8 mouse cellular contexts compared by ENCODE assay signal in the genomic region with DNA sequence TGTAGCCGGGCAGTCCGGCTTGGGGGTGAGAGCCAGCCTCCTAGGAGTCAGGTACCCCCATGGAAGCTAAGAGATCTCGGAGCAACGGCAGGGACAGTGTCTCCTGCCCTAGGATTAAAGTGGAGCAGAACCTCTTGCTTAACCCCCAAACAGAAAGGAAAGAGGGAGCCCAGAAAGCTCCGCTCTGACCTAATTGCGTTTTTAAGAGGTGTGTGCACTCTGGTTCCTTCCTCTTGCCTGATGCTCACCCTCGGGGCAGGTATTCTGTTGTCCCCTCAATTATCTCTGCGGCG. TPM values are rescaled to one million over a fixed set of nuclear protein-coding genes. Genes with fewer than 3 reads are reported as not detected.
DNase-seq lines count a peak whose midpoint lies in the region; ATAC-seq and TF ChIP-seq lines count a peak whose summit lies in the region.

No protein-coding gene starts in this region.

- no peaks in the 10 kb centered on the region for H3K9me3 ChIP-seq in kidney, postnatal 0 days (replicated peaks; ENCODE audit: low read length)
- no peaks in the 10 kb centered on the region for H3K9me3 ChIP-seq in forebrain, embryonic 11.5 days (ENCODE audit: control insufficient read depth, low read length)
- no peaks in the 10 kb centered on the region for H3K9me3 ChIP-seq in intestine, embryonic 16.5 days (ENCODE audit: control insufficient read depth, low read length)
- H3K9me3 ChIP-seq in midbrain, postnatal 0 days (ENCODE audit: low read length): no peaks in the 10 kb centered on the region

- H3K27ac ChIP-seq in kidney, postnatal 0 days: no peak overlapping the region
- H3K27ac ChIP-seq in forebrain, embryonic 11.5 days (ENCODE audit: low read depth, low read length): no peak overlapping the region
- H3K27ac ChIP-seq in intestine, embryonic 16.5 days (ENCODE audit: low read length): no peak overlapping the region; the same call in 1 of the 2 replicates
- H3K27ac ChIP-seq in midbrain, postnatal 0 days (ENCODE audit: low read depth, low read length): no peak overlapping the region

- peak overlapping the region; percentile 40 for H3K4me3 ChIP-seq in kidney, postnatal 0 days (replicated peaks; ENCODE audit: low read depth, low read length)
- peak overlapping the region; percentile 41 for H3K4me3 ChIP-seq in forebrain, embryonic 11.5 days (ENCODE audit: low read depth, low read length)
- H3K4me3 ChIP-seq in intestine, embryonic 16.5 days (ENCODE audit: low read length): peak overlapping the region; percentile 57
- peak overlapping the region; percentile 38 for H3K4me3 ChIP-seq in midbrain, postnatal 0 days (ENCODE audit: low read depth, low read length)

- no peak for TF ChIP-seq CTCF in kidney, postnatal 0 days (IDR thresholded peaks at IDR 0.05; ENCODE audit: low read depth)
- TF ChIP-seq CTCF in midbrain, postnatal 0 days (IDR thresholded peaks at IDR 0.05): no peak

- 0 out of 2 replicates have a peak overlapping the region, but pooled peaks have one; percentile 36 for H3K9ac ChIP-seq in kidney, postnatal 0 days (ENCODE audit: low read depth, low read length)
- no peak overlapping the region; the same call in 1 of the 2 replicates for H3K9ac ChIP-seq in forebrain, embryonic 11.5 days (ENCODE audit: low read length)
- H3K9ac ChIP-seq in intestine, embryonic 16.5 days (ENCODE audit: low read depth, low read length): peak overlapping the region; percentile 62
- H3K9ac ChIP-seq in midbrain, postnatal 0 days (replicated peaks; ENCODE audit: low read length, poor library complexity, severe bottlenecking): 0 out of 2 replicates have a peak overlapping the region, but pooled peaks have one; percentile 42

- 22% methylated on average over 9 of the region's 9 CpGs for WGBS in kidney, postnatal 0 days
- 18% methylated on average over 9 of the region's 9 CpGs for WGBS in forebrain, embryonic 11.5 days
- 22% methylated on average over 9 of the region's 9 CpGs for WGBS in intestine, embryonic 16.5 days
- WGBS in midbrain, postnatal 0 days: 25% methylated on average over 9 of the region's 9 CpGs

- no peaks in the 10 kb centered on the region for H3K36me3 ChIP-seq in kidney, postnatal 0 days (ENCODE audit: insufficient read depth, low read length)
- no peaks in the 10 kb centered on the region for H3K36me3 ChIP-seq in forebrain, embryonic 11.5 days (ENCODE audit: control insufficient read depth, insufficient read depth, low read length)
- H3K36me3 ChIP-seq in intestine, embryonic 16.5 days (ENCODE audit: control insufficient read depth, insufficient read depth, low read length): no peaks in the 10 kb centered on the region
- no peaks in the 10 kb centered on the region for H3K36me3 ChIP-seq in midbrain, postnatal 0 days (ENCODE audit: insufficient read depth, low read length)

- ATAC-seq in kidney, postnatal 0 days (replicated peaks; ENCODE audit: low FRiP score, low read depth): no peak
- no peak for ATAC-seq in forebrain, embryonic 11.5 days (replicated peaks; ENCODE audit: low FRiP score)
- ATAC-seq in intestine, embryonic 16.5 days: no peak
- no peak for ATAC-seq in midbrain, postnatal 0 days (ENCODE audit: low FRiP score)
- no peak for ATAC-seq in cerebellum, adult (ENCODE audit: insufficient number of reproducible peaks, low FRiP score, low TSS enrichment)

- H3K4me1 ChIP-seq in kidney, postnatal 0 days (replicated peaks; ENCODE audit: insufficient read depth, low read length): peaks cover 25% of the 10 kb centered on the region; the same call in 1 of the 2 replicates
- peaks cover 15% of the 10 kb centered on the region for H3K4me1 ChIP-seq in forebrain, embryonic 11.5 days (replicated peaks; ENCODE audit: control insufficient read depth, insufficient read depth, low read length)
- H3K4me1 ChIP-seq in intestine, embryonic 16.5 days (ENCODE audit: control insufficient read depth, insufficient read depth, low read length): peaks cover 20% of the 10 kb centered on the region
- H3K4me1 ChIP-seq in midbrain, postnatal 0 days (ENCODE audit: insufficient read depth, low read length): 0 out of 2 replicates have a peak, but pooled peaks cover 3% of the 10 kb centered on the region

- peaks cover 18% of the 10 kb centered on the region; the same call in 1 of the 2 replicates for H3K27me3 ChIP-seq in kidney, postnatal 0 days (ENCODE audit: insufficient read depth, low read length)
- peaks cover 36% of the 10 kb centered on the region for H3K27me3 ChIP-seq in forebrain, embryonic 11.5 days (ENCODE audit: control insufficient read depth, insufficient read depth, low read length)
- peaks cover 35% of the 10 kb centered on the region for H3K27me3 ChIP-seq in intestine, embryonic 16.5 days (replicated peaks; ENCODE audit: control insufficient read depth, insufficient read depth, low read length)
- H3K27me3 ChIP-seq in midbrain, postnatal 0 days (ENCODE audit: insufficient read depth, low read length): peaks cover 34% of the 10 kb centered on the region

- peak overlapping the region; percentile 81 for H3K4me2 ChIP-seq in kidney, postnatal 0 days (ENCODE audit: low read length)
- peak overlapping the region; percentile 88 for H3K4me2 ChIP-seq in forebrain, embryonic 11.5 days (ENCODE audit: low read depth, low read length, severe bottlenecking)
- peak overlapping the region; percentile 97 for H3K4me2 ChIP-seq in intestine, embryonic 16.5 days (ENCODE audit: low read depth, low read length)
- peak overlapping the region; percentile 48 for H3K4me2 ChIP-seq in midbrain, postnatal 0 days (ENCODE audit: low read depth, low read length, poor library complexity, severe bottlenecking)

- no peak for DNase-seq in kidney, postnatal 0 days (ENCODE audit: low spot score)
- no peak for DNase-seq in kidney, adult 9 months
- DNase-seq in forebrain, embryonic 11.5 days (ENCODE audit: low spot score): no peak
- no peak for DNase-seq in midbrain, postnatal 0 days (ENCODE audit: low spot score)
- DNase-seq in embryo, embryonic 9.5 days (ENCODE audit: extremely low spot score): no peak
- DNase-seq in spleen, adult 12 weeks (ENCODE audit: low spot score): no peak

RNA-seq across cellular contexts. Expression of gene Tcf15, which starts 0.7 kb away (rescaled TPM):
- polyA plus RNA-seq in kidney, postnatal 0 days (2015; fragmentation: Nextera tagmentation; extraction: Ambion mirVana): 12.2 and 15.5 TPM in 2 replicates
- 3.4 and 3.5 TPM in 2 replicates for polyA plus RNA-seq in forebrain, embryonic 11.5 days (2014; fragmentation: Nextera tagmentation; extraction: Ambion mirVana)
- 6.5 and 7.5 TPM in 2 replicates for polyA plus RNA-seq in intestine, embryonic 16.5 days (2015; fragmentation: Nextera tagmentation; extraction: Ambion mirVana)
- total RNA-seq in midbrain, postnatal 0 days (2014; rRNA removed): 2.7 TPM in 1 of 2 replicates, not detected in the other
- polyA plus RNA-seq in midbrain, postnatal 0 days (2015; fragmentation: Nextera tagmentation; extraction: Ambion mirVana): 0.58 and 0.90 TPM in 2 replicates

RNA-seq across cellular contexts. Expression of gene Srxn1, which starts 38.8 kb away (rescaled TPM):
- 19.7 and 20.3 TPM in 2 replicates for polyA plus RNA-seq in kidney, postnatal 0 days (2015; fragmentation: Nextera tagmentation; extraction: Ambion mirVana)
- 14.3 and 15.0 TPM in 2 replicates for polyA plus RNA-seq in forebrain, embryonic 11.5 days (2014; fragmentation: Nextera tagmentation; extraction: Ambion mirVana)
- polyA plus RNA-seq in intestine, embryonic 16.5 days (2015; fragmentation: Nextera tagmentation; extraction: Ambion mirVana): 34.9 and 43.6 TPM in 2 replicates
- 24.5 and 46.1 TPM in 2 replicates for total RNA-seq in midbrain, postnatal 0 days (2014; rRNA removed)
- 24.8 and 29.5 TPM in 2 replicates for polyA plus RNA-seq in midbrain, postnatal 0 days (2015; fragmentation: Nextera tagmentation; extraction: Ambion mirVana)
